Mouse (Mus musculus): ENCODE data around the gene Lmod2.

The Lmod2 gene

GRCm38 (mm10) chr6:24601668-24602067 is 4.1 kb downstream of the Lmod2 start:
- in situ Hi-C loops (cut with MboI; ENCODE audit: low sequenced_read_pairs) = loop anchor here (10.0 kb wide), 1 partner anchor 57 kb away; no protein-coding TSS in a partner anchor

- in situ Hi-C loops (cut with MboI; ENCODE audit: low sequenced_read_pairs) = loop anchor here (10.0 kb wide), 1 partner anchor 58 kb away; no protein-coding TSS in a partner anchor
Measured at GRCm38 (mm10) chr6:24602351-24602750, 4.8 kb downstream of the Lmod2 start.

- in situ Hi-C loops (cut with MboI; ENCODE audit: low sequenced_read_pairs) = loop anchor here (10.0 kb wide), 1 partner anchor 58 kb away; no protein-coding TSS in a partner anchor
Measured at GRCm38 (mm10) chr6:24602993-24603392, 5.4 kb downstream of the Lmod2 start.

DNA sequence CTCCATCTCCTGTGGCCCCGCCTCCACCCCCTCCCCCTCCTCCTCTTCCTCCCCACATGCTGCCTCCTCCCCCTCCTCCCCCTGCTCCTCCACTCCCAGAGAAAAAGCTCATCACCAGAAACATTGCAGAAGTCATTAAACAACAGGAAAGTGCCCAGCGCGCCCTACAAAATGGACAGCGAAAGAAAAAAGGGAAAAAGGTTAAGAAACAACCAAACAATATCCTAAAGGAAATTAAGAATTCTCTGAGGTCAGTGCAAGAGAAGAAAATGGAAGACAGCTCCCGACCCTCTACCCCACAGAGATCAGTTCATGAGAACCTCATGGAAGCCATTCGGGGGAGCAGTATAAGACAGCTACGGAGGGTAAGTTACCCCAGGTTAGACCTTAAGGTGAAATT is 6.7 kb downstream of the Lmod2 start:
- in situ Hi-C loops (cut with MboI; ENCODE audit: low sequenced_read_pairs) = loop anchor here (10.0 kb wide), 1 partner anchor 59 kb away; no protein-coding TSS in a partner anchor

- in situ Hi-C loops (cut with MboI; ENCODE audit: low sequenced_read_pairs) = loop anchor here (10.0 kb wide), 1 partner anchor 61 kb away; no protein-coding TSS in a partner anchor
Measured at GRCm38 (mm10) chr6:24605631-24606030, 8.1 kb downstream of the Lmod2 start.

GRCm38 (mm10) chr6:24606512-24606911 is 8.9 kb downstream of the Lmod2 start:
- in situ Hi-C loops (cut with MboI; ENCODE audit: low sequenced_read_pairs) = loop anchor here (10.0 kb wide), 1 partner anchor 62 kb away; no protein-coding TSS in a partner anchor

GRCm38 (mm10) chr6:24607531-24607930 is 10.0 kb downstream of the Lmod2 start:
- in situ Hi-C loops (cut with MboI; ENCODE audit: low sequenced_read_pairs) = loop anchor here (10.0 kb wide), 1 partner anchor 63 kb away; no protein-coding TSS in a partner anchor

DNA sequence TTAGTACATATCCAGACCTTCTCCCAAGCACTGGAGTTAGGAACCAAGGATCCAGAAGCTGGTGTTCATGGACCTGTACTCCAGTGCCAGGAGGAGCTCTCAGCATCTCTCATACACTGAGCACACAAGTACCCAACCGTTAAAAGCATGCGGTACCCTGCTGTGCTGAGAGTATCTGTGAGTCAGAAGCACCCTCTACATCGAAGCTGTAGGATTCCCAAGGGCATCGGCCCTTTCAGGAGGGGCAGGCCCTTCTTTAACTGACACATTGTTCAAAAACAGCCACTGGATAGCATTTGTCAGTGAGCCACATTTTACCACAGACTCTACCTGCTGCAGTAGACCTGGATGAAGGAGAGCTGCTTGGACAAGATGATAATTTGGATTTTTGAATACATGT is 10.6 kb downstream of the Lmod2 start:
- in situ Hi-C loops (cut with MboI; ENCODE audit: low sequenced_read_pairs) = loop anchor here (10.0 kb wide), 1 partner anchor 63 kb away; no protein-coding TSS in a partner anchor

DNA sequence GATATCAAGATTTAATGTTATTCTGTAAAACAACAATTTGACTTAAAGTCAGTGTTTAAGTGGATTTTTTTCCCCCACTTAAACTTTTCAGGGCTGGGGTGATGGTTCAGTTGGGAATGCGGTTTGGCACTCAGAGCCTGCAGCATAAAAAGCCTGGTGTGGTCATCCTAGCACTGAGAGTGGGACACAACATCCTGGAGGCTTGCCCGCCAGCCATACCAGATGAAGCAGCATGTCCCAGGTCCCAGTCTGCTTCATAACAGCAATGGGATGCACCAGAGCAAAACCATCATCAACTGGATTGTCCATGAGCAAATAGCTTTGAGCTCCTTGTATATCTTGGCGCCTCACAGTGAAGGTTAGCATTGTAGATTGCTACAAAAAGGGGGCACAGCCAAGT is 11.1 kb downstream of the Lmod2 start:
- in situ Hi-C loops (cut with MboI; ENCODE audit: low sequenced_read_pairs) = loop anchor here (10.0 kb wide), 1 partner anchor 64 kb away; no protein-coding TSS in a partner anchor

GRCm38 (mm10) chr6:24609531-24609930 is 12.0 kb downstream of the Lmod2 start:
- in situ Hi-C loops (cut with MboI; ENCODE audit: low sequenced_read_pairs) = loop anchor here (10.0 kb wide), 1 partner anchor 65 kb away; no protein-coding TSS in a partner anchor

GRCm38 (mm10) chr6:24610358-24610757 is 12.8 kb downstream of the Lmod2 start:
- in situ Hi-C loops (cut with MboI; ENCODE audit: low sequenced_read_pairs) = no loop called here

GRCm38 (mm10) chr6:24612074-24612755 is 14.7 kb downstream of the Lmod2 start:
- in situ Hi-C loops (cut with MboI; ENCODE audit: low sequenced_read_pairs) = no loop called here

GRCm38 (mm10) chr6:24613346-24613745 is 15.8 kb downstream of the Lmod2 start:
- in situ Hi-C loops (cut with MboI; ENCODE audit: low sequenced_read_pairs) = no loop called here

DNA sequence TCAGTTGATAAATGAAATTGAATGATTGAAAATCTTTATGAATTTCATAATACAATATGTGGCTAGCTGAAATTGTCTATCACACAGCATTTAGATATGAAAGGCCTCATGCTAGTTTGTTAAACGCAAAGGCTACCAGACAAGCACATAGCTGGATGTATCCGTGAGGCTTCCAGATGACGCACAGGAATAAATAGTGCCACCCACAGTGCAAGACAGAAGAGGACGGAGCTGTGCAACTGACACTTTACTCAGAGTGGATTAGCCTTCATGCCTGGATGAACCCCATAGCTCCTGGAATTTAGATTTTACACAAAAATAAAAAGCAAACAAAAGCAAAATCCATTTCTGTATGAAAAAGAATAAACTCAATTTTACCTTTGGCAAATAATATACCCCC is 16.4 kb downstream of the Lmod2 start:
- in situ Hi-C loops (cut with MboI; ENCODE audit: low sequenced_read_pairs) = no loop called here

- in situ Hi-C loops (cut with MboI; ENCODE audit: low sequenced_read_pairs) = no loop called here
Measured at GRCm38 (mm10) chr6:24616746-24617145, 19.2 kb downstream of the Lmod2 start.

- in situ Hi-C loops (cut with MboI; ENCODE audit: low sequenced_read_pairs) = loop anchor here (10.0 kb wide), 1 partner anchor 95 kb away; the partner anchor contains the start of genes Asb15 and Ndufa5
Measured at GRCm38 (mm10) chr6:24619285-24620045, 21.9 kb downstream of the Lmod2 start.

DNA sequence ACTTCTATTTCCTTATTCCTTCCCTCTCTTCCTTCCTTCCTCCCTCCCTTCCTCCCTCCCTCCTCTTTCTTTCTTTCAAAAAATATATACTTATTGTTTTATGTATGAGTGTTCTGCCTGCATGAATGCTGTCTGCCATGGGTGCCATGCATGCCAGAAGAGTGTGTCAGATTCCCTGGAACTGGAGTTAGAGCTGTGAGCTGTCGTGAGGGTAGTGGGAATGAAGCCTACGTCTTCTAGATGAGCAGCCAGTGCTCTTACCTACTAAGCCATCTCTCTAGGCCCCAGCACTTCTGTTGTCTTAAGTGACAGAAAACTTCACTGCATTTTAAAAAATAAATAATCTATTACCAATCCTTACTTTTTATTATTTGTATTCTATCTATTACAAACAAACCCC is 23.4 kb downstream of the Lmod2 start:
- in situ Hi-C loops (cut with MboI; ENCODE audit: low sequenced_read_pairs) = loop anchor here (10.0 kb wide), 1 partner anchor 96 kb away; the partner anchor contains the start of genes Asb15 and Ndufa5

DNA sequence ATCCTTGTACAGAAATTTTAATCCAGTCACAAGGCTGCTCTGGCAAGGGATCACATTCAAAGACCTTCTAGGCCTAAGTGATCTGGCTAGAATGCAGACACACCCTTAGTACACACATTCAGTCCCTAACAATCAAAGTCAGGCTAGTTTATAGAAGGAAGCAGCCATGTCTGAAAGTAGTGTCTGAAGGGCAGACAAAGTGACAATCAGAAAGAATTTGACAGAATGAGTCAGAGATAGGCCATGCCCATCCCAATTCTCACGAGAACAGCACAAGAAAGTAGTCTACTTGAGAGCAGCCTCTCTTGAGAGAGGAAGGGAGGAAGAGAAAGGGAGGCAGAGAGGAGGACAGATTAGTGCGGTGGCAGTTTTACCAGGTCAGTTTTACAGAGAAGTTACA is 24.5 kb downstream of the Lmod2 start:
- in situ Hi-C loops (cut with MboI; ENCODE audit: low sequenced_read_pairs) = loop anchor here (10.0 kb wide), 1 partner anchor 97 kb away; the partner anchor contains the start of genes Asb15 and Ndufa5

DNA sequence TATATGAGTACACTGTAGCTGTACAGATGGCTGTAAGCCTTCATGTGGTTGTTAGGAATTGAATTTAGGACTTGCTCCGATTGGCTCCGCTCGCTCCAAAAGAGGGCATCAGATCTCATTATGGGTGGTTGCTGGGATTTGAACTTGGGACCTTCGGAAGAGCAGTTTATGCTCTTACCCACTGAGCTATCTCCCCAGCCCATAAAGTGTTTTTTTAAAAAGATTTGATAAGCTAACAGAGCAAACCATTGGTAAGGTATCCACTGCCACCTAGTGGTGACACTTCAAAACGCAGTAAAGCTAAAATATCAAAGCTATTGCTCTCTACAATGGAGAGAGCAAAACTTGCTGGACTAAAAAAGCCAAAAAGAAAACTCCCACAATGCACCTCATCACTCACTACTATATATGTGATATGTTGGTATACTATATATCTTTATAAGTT is 30.0 kb downstream of the Lmod2 start:
- in situ Hi-C loops (cut with MboI; ENCODE audit: low sequenced_read_pairs) = loop anchor here (10.0 kb wide), 1 partner anchor 103 kb away; the partner anchor contains the start of genes Asb15 and Ndufa5

- in situ Hi-C loops (cut with MboI; ENCODE audit: low sequenced_read_pairs) = loop anchor here (10.0 kb wide), 1 partner anchor 104 kb away; the partner anchor contains the start of genes Asb15 and Ndufa5
Measured at GRCm38 (mm10) chr6:24628499-24628898, 30.9 kb downstream of the Lmod2 start.

DNA sequence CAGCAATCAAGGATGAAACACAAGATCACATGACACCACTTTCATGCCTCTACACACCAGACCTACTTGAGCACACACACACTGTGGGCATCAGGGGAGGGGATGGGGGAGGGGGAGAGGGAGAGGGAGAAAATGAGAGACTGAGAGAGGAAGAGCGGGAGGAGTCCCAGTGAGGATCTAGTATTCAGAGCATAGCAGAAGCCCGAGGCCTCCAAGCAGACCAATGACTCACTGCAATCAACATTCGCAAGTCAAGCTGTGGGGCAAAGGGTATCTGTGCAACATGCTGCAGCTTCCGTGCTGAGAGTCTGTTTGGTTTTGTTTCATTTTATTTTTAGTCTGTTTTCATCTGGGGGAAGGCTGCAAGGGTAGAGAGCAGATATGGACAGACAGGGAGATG is 34.5 kb downstream of the Lmod2 start:
- in situ Hi-C loops (cut with MboI; ENCODE audit: low sequenced_read_pairs) = no loop called here

Measured in CH12F3 (cell line).